Mouse (Mus musculus) NIH3T3 (cell line): ENCODE measurements around the gene Alox8.

Experiments used
- DNase-seq: peaks from one replicate; pipeline ENCODE4 v3.0.0-alpha.2; 2012; ENCODE audit warnings: low read depth

The Alox8 gene

GRCm38 (mm10) chr11:69197743-69198142, at the start of gene Alox8:
TSS of gene Alox8 (minus strand) at chr11:69197843.
- DNase-seq = no peak

GRCm38 (mm10) chr11:69245643-69246042, 48.0 kb upstream of the Alox8 start:
- peak; percentile 65 for DNase-seq

- peak; percentile 86 for DNase-seq
Observed at GRCm38 (mm10) chr11:69244911-69245310, 47.3 kb upstream of the Alox8 start.

GRCm38 (mm10) chr11:69236926-69237260, 39.2 kb upstream of the Alox8 start, which contains the start of gene Gucy2e:
TSS of gene Gucy2e (minus strand) at chr11:69237036.
- no peak for DNase-seq

- no peak for DNase-seq
Observed at GRCm38 (mm10) chr11:69236061-69236925, 38.6 kb upstream of the Alox8 start.

GRCm38 (mm10) chr11:69235285-69236060, 37.8 kb upstream of the Alox8 start:
- DNase-seq = no peak

GRCm38 (mm10) chr11:69233141-69233540, 35.5 kb upstream of the Alox8 start:
- no peak for DNase-seq

GRCm38 (mm10) chr11:69230420-69230819, 32.8 kb upstream of the Alox8 start:
- no peak for DNase-seq

GRCm38 (mm10) chr11:69225715-69226114, 28.1 kb upstream of the Alox8 start:
- DNase-seq = peak; percentile 59

- peak; percentile 6 for DNase-seq
Observed at GRCm38 (mm10) chr11:69223101-69223500, 25.5 kb upstream of the Alox8 start.

- no peak for DNase-seq
Observed at GRCm38 (mm10) chr11:69221070-69221469, 23.4 kb upstream of the Alox8 start.

- no peak for DNase-seq
Observed at GRCm38 (mm10) chr11:69218661-69219060, 21.0 kb upstream of the Alox8 start.

GRCm38 (mm10) chr11:69217411-69217810, 19.8 kb upstream of the Alox8 start:
- no peak for DNase-seq

- peak; percentile 21 for DNase-seq
Observed at GRCm38 (mm10) chr11:69211431-69211830, 13.8 kb upstream of the Alox8 start.

GRCm38 (mm10) chr11:69202469-69203230, 5.0 kb upstream of the Alox8 start:
- DNase-seq = peak; percentile 8

GRCm38 (mm10) chr11:69200231-69200630, 2.6 kb upstream of the Alox8 start:
- no peak for DNase-seq

GRCm38 (mm10) chr11:69199251-69199650, 1.6 kb upstream of the Alox8 start:
- DNase-seq = no peak

GRCm38 (mm10) chr11:69197194-69197593, 449 bp downstream of the Alox8 start:
- DNase-seq = no peak

- peak; percentile 16 for DNase-seq
Observed at GRCm38 (mm10) chr11:69196766-69197165, 877 bp downstream of the Alox8 start.

GRCm38 (mm10) chr11:69192840-69193239, 4.8 kb downstream of the Alox8 start:
- DNase-seq = peak; percentile 81

- DNase-seq = no peak
Observed at GRCm38 (mm10) chr11:69185936-69186335, 11.7 kb downstream of the Alox8 start.

- no peak for DNase-seq
Observed at GRCm38 (mm10) chr11:69185031-69185430, 12.6 kb downstream of the Alox8 start.
